Mouse (Mus musculus): ENCODE results near the gene Tcl1. TPM values are rescaled to one million over a fixed set of nuclear protein-coding genes. Genes with fewer than 3 reads are reported as not detected.
"Not testable (repeated sequence)": the region's sequence is repeated elsewhere in the genome, so short reads cannot be mapped to it uniquely, and the experiment has no call there.

The Tcl1 gene
- polyA plus RNA-seq, 1 experiment: not detected

DNA sequence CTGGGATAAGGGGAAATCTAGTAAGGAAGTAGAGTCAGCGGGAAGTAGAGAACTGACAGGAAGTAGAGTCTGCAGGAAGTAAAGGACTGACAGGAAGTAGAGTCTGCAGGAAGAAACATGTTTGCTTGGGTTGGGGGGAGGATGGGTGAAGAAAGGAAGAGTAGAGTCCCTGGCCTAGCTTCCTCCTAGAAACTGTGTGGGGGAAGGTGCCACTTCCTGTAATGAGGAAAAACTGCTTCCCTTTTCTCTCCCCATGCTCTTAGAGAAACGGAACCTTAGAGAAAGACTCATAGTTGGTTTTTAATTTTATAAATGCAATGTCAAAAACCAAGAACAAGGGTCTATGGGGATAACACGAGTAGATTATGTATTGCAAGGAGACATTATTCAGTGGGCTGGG lies 12.5 kb upstream of the Tcl1 start:
- H3K4me3 ChIP-seq (ENCODE audit: insufficient read depth, low read length): no peak overlapping the region
- TF ChIP-seq CTCF (IDR thresholded peaks at IDR 0.05; ENCODE audit: borderline replicate concordance, insufficient read depth, low read length) (no peak), POLR2A (IDR thresholded peaks at IDR 0.05; ENCODE audit: low read depth, low read length) (no peak)
- H3K27ac ChIP-seq (ENCODE audit: insufficient read depth, low read length): no peak overlapping the region
- no peaks in the 10 kb centered on the region for H3K4me1 ChIP-seq (ENCODE audit: control insufficient read depth, insufficient read depth, low read length)

DNA sequence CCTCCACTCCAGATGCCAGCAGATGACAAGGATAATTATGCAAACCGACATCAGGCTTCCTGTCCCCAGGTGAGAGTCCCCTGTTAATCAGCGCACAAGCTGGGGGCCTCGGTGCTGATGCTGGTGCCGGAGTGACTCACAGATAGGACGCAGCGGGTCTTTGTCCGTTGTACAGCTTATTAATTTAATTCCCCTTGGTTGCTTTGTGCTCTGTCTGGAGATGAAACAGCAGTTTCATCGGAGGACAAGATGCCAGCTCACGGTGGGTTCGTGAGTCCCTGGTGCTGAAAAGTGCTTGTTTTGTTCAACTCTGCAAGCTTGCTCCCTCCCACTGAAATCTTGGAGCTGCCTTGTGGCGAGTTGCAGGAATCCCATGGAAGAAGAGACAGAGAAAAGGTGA lies 11.8 kb upstream of the Tcl1 start:
- no peaks in the 10 kb centered on the region for H3K4me1 ChIP-seq (ENCODE audit: control insufficient read depth, insufficient read depth, low read length)
- no peak overlapping the region for H3K4me3 ChIP-seq (ENCODE audit: insufficient read depth, low read length)
- no peak overlapping the region for H3K27ac ChIP-seq (ENCODE audit: insufficient read depth, low read length)
- TF ChIP-seq CTCF (IDR thresholded peaks at IDR 0.05; ENCODE audit: borderline replicate concordance, insufficient read depth, low read length): no peak
- no peak for TF ChIP-seq POLR2A (IDR thresholded peaks at IDR 0.05; ENCODE audit: low read depth, low read length)

DNA sequence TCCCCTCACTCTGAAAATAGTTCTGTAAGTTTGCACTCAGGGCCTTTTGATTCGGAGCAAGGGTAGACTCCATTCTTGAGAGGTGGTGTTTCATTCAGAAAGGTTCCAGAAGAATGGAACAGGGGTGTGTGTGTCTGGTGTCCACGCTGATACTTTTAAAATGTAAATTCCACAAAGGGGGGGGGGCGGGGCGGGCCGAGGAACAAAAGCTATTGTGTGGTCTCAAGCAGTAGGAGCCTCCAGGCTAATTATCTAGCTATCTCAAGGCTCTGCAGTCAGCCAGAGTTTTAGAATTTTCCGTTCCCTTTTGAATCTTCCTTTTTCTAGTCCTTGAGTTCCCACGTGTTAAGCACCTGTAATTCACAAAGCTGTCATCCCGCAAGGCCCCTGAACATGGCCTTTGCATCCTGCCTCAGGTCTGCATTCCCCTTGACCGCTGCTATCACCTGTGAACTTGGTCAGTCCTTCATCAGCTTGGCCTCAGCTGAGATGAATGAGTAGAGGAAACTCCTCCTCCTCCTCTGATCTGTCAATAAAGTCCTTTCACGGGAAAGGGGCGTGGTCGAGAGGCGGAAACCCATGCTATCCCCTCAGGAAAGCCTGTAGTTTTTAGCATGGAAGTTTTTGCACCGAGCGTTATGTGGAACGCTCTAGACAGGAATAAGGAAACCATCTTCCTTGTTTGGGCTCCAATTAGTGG lies 2.2 kb upstream of the Tcl1 start:
- H3K4me3 ChIP-seq (ENCODE audit: insufficient read depth, low read length): no peak overlapping the region
- H3K27ac ChIP-seq (ENCODE audit: insufficient read depth, low read length): no peak overlapping the region
- TF ChIP-seq CTCF (IDR thresholded peaks at IDR 0.05; ENCODE audit: borderline replicate concordance, insufficient read depth, low read length) (no peak), POLR2A (IDR thresholded peaks at IDR 0.05; ENCODE audit: low read depth, low read length) (no peak)
- no peaks in the 10 kb centered on the region for H3K4me1 ChIP-seq (ENCODE audit: control insufficient read depth, insufficient read depth, low read length)

DNA sequence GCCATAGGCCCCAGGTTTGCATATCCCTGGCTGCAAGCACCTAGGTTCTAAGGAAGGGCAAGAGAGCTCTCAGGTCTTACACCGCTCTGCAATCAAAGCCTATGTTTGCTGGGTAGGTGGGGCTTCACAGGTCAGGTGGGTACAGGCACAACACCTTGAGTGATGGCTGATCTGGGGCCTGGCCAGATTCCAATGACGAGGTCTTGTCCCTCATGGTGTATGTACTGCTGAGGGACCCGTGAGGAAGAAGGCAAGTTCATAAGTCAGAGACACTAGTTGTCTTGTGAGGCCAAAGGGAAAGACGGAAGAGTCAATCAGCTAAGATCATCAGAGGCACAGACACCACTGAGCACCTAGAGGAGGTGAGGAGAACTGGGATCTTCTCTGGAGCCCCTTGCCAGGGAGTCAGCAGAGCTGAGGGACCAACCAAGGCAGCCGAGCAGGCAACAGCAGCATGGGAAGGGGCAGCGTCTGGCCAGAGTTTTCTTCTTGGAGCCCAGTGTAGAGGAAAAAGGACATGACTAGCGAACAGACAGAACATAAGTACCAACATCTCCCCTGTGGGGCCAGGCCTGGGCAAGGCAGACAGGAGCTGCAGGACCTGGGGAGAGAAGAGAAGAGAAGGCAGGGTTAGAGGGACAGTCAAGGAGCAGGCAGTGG lies 5.4 kb downstream of the Tcl1 start:
- TF ChIP-seq POLR2A (IDR thresholded peaks at IDR 0.05; ENCODE audit: low read depth, low read length): no peak
- TF ChIP-seq CTCF (IDR thresholded peaks at IDR 0.05; ENCODE audit: borderline replicate concordance, insufficient read depth, low read length): no peak
- Histone ChIP-seq H3K4me1 (ENCODE audit: control insufficient read depth, insufficient read depth, low read length) (no peaks in the 10 kb centered on the region), H3K27ac (ENCODE audit: insufficient read depth, low read length) (no peak overlapping the region), H3K4me3 (ENCODE audit: insufficient read depth, low read length) (no peak overlapping the region)

DNA sequence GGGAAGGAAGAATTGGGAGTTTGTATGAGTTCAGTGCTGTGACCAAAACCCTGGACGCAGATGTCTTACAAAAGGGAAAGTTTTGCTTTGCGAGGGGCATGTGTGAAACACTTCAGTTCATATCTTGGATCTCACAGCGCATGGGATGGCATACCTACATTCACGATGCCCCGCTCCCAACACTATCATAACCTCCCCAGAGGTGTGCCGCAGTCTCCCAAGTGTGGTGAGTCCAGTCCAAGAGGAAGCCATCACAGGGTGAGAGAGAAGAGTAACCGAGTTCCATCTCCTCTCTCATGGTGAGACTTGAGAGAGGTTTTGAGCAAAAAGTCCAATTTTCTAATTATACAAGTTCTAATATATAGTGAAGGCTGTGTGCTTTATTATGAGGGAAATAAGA lies 13.4 kb downstream of the Tcl1 start:
- Histone ChIP-seq H3K4me1 (ENCODE audit: control insufficient read depth, insufficient read depth, low read length) (no peaks in the 10 kb centered on the region), H3K27ac (ENCODE audit: insufficient read depth, low read length) (no peak overlapping the region), H3K4me3 (ENCODE audit: insufficient read depth, low read length) (no peak overlapping the region)
- no peak for TF ChIP-seq POLR2A (IDR thresholded peaks at IDR 0.05; ENCODE audit: low read depth, low read length)
- TF ChIP-seq CTCF (IDR thresholded peaks at IDR 0.05; ENCODE audit: borderline replicate concordance, insufficient read depth, low read length): no peak

DNA sequence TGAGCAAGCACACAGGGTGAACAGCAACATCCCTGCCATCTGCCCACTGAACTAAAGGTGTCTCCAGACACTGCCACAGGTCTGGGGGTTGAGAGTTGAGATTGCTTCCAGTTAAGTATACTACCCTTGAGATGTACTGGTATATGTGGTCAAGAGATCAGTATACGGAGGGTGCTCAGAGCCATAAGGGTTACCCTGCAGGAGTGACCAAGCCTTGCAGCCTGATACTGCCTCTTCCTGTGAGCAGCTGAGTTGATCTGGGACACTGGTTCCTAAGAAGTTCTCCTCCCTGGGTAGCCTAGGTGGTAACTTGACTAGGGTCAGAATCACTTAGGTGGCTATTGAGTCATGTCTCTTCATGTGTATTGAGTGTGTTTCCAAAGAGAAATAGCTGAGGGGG lies 14.2 kb downstream of the Tcl1 start:
- TF ChIP-seq CTCF (IDR thresholded peaks at IDR 0.05; ENCODE audit: borderline replicate concordance, insufficient read depth, low read length) (no peak), POLR2A (IDR thresholded peaks at IDR 0.05; ENCODE audit: low read depth, low read length) (no peak)
- H3K27ac ChIP-seq (ENCODE audit: insufficient read depth, low read length): no peak overlapping the region
- no peaks in the 10 kb centered on the region for H3K4me1 ChIP-seq (ENCODE audit: control insufficient read depth, insufficient read depth, low read length)
- no peak overlapping the region for H3K4me3 ChIP-seq (ENCODE audit: insufficient read depth, low read length)

DNA sequence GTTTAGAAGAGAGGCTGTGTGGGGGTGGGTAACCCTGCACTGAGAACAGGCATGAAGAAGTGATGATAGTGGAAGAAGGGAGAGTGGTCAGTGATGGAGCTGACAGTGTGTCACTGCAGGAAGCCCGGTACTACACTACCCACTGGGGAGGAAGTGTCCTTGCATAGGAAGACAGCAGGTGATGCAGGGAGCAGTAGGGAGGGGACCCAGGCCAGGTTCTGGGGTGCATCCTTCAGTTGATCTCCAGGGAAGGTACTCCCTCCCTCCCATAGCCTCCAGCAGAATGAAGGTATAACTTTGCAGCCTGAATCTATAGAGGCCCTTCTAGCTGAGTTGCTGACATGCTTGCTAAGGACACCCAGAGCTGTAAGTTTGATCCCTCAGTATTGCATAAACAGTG lies 15.5 kb downstream of the Tcl1 start:
- TF ChIP-seq POLR2A (IDR thresholded peaks at IDR 0.05; ENCODE audit: low read depth, low read length): no peak
- no peak for TF ChIP-seq CTCF (IDR thresholded peaks at IDR 0.05; ENCODE audit: borderline replicate concordance, insufficient read depth, low read length)
- H3K27ac ChIP-seq (ENCODE audit: insufficient read depth, low read length): no peak overlapping the region
- no peak overlapping the region for H3K4me3 ChIP-seq (ENCODE audit: insufficient read depth, low read length)
- no peaks in the 10 kb centered on the region for H3K4me1 ChIP-seq (ENCODE audit: control insufficient read depth, insufficient read depth, low read length)

DNA sequence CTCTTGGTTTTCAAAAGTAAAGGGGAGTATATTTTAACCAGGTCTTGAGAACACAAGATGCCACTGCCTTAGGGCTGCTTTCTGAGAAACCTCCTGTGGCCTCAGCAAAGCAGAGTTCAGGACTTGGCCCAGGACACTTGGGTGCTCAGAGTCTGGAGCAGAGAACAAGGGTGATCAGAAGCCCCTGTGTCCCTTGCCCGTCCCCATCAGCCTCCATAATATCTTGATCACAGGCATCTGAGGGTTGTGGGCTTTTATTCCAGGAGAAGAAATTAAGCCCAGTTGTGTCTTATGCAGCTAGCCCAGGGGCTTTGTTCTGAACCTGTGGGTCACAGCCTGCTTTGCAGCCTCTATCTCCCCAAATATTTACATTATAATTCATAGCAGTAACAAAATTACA lies 20.9 kb downstream of the Tcl1 start, which contains the start of gene Tcl1b4:
Gene Tcl1b4 (plus strand): TSS at position 301 of the 400 bp plus-strand sequence.
- H3K4me1 ChIP-seq (ENCODE audit: control insufficient read depth, insufficient read depth, low read length); H3K4me3 ChIP-seq (ENCODE audit: insufficient read depth, low read length); H3K27ac ChIP-seq (ENCODE audit: insufficient read depth, low read length): not testable (repeated sequence)

DNA sequence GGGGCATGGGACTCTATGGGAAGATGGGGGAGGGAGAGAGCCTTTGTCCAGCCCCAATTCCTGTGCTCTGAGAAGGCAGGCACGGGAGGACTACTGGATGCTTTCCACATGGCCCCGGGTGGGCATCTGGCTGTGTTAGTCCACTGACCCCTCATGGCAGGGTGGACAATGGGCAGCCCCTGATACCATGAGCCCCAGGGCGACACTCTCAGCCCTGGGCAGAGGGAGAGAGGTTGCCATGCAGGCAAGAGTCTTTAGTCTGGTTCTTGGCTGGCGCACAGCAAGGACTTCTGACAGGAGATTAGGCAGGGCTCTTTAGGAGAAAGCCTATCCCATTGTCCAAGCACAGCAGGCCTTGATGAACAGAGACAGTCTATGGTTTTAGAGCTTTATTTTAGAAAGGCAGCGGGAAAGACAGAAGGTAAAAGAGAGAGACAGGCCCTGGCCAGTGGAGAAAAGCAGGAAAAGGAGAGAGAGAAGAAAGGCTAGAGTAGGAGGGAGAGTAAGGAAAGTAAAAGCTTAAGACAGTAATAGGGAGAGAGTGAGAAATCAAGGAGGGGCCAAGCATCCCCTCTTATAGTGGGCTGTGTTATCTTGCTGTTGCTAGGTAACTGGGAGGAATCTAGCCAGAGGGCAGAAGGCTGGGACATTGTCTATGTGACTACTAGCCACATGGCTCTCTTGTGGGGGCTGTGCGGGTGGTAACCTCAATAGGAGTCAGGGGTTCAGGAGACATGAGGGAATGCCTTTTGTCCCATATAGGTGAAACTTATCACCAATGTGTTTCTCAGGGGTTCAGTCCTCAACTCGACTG lies 22.7 kb downstream of the Tcl1 start:
- not testable (repeated sequence) for H3K4me3 ChIP-seq (ENCODE audit: insufficient read depth, low read length); H3K27ac ChIP-seq (ENCODE audit: insufficient read depth, low read length); H3K4me1 ChIP-seq (ENCODE audit: control insufficient read depth, insufficient read depth, low read length)

DNA sequence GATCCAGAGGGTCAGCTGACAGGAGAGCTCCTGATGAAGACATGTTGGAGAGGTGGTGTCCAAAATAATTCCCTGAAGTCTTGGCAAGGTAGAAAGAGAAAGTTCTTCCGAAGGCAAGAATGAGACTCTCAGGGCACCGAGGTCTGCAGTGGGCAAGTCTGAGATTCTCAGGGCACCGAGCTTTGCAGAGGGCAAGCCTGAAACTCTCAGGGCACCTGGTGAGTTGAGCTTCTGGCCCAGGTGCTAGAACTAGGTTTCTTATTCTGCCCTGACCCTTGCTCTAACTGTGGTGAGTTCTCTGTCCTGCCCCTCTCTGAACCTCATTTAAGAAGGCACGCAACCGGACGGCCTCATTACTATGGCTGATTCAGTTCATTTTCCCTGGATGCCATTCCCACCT lies 31.9 kb downstream of the Tcl1 start, which contains the start of gene Tcl1b3:
Gene Tcl1b3 (plus strand): TSS at position 301 of the 400 bp plus-strand sequence.
- not testable (repeated sequence) for H3K4me1 ChIP-seq (ENCODE audit: control insufficient read depth, insufficient read depth, low read length); H3K4me3 ChIP-seq (ENCODE audit: insufficient read depth, low read length); H3K27ac ChIP-seq (ENCODE audit: insufficient read depth, low read length)

DNA sequence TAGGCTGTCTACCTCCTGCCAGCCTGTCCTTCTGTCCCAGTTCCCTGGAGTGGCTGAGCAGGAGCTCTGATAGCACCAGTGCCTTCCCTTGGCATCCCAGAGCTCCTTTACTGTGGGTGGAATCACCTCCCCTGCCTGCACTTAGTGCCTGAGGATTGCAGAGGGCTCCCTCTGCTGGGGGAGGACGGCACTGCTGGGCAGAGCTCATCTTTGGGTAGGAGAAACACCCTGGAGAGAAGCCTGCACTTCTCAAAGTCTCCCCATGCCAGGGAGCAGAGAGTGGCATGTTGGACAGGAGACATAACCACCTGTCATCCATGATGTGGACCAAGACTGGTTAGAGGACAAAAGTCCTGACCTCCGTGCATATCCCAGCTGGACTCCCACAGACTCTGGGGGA lies 33.6 kb downstream of the Tcl1 start:
- H3K27ac ChIP-seq (ENCODE audit: insufficient read depth, low read length); H3K4me1 ChIP-seq (ENCODE audit: control insufficient read depth, insufficient read depth, low read length); H3K4me3 ChIP-seq (ENCODE audit: insufficient read depth, low read length): not testable (repeated sequence)

DNA sequence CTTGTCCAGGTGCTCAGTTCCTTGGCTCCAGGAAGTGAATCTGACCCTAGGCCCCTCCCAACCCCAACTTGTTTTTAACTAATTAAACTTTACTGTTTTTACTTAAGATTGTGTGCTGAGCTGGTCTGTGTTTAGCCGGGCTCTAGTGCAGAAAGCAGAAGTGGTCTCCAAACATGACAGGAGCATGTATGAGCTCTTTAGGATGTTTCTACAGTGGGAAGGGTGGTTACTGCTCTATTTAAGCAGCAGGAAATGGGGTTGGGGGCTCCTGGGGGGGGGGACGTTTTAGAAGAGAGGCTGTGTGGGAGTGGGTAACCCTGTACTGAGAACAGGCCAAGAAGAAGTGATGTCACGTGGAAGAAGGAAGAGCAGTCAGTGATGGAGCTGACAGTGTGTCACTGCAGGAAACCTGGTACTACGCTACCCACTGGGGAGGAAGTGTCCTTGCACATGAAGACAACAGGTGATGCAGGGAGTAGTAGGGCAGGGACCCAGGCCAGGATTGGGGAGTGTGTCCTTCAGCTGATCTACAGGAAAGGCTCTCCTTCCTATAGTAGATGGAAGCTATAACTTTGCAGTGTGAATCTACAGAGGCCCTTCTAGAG lies 41.5 kb downstream of the Tcl1 start:
- not testable (repeated sequence) for H3K27ac ChIP-seq (ENCODE audit: insufficient read depth, low read length); H3K4me1 ChIP-seq (ENCODE audit: control insufficient read depth, insufficient read depth, low read length); H3K4me3 ChIP-seq (ENCODE audit: insufficient read depth, low read length)

DNA sequence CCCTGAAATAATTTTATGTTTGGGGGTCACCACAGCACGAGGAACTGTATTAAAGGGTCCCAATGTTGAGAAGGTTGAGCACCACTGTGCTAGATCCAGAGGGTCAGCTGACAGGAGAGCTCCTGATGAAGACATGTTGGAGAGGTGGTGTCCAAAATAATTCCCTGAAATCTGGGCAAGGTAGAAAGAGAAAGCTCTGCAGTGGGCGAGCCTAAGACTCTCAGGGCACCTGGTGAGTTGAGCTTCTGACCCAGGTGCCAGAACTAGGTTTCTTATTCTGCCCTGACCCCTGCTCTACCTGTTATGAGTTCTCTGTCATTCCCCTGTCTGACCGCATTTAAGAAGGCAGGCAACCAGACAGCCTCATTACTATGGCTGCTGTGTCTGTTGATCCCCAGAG lies 46.5 kb downstream of the Tcl1 start, which contains the start of gene Tcl1b5:
Gene Tcl1b5 (plus strand): TSS at position 301 of the 400 bp plus-strand sequence.
- not testable (repeated sequence) for H3K4me1 ChIP-seq (ENCODE audit: control insufficient read depth, insufficient read depth, low read length)

DNA sequence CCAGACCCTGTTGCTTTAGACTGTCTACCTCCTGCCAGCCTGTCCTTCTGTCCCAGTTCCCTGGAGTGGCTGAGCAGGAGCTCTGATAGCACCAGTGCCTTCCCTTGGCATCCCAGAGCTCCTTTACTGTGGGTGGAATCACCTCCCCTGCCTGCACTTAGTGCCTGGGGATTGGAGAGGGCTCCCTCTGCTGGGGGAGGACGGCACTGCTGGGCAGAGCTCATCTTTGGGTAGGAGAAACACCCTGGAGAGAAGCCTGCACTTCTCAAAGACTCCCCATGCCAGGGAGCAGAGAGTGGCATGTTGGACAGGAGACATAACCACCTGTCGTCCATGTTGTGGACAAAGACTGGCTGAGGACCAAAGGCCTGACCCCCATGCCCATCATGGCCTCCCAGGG lies 48.3 kb downstream of the Tcl1 start:
- H3K4me3 ChIP-seq (ENCODE audit: insufficient read depth, low read length); H3K4me1 ChIP-seq (ENCODE audit: control insufficient read depth, insufficient read depth, low read length): not testable (repeated sequence)

More for the DNA sequence above, 46.5 kb downstream of the Tcl1 start, which contains the start of gene Tcl1b5:
- H3K4me3 ChIP-seq (ENCODE audit: insufficient read depth, low read length); H3K27ac ChIP-seq (ENCODE audit: insufficient read depth, low read length): not testable (repeated sequence)

More for the DNA sequence above, 48.3 kb downstream of the Tcl1 start:
- H3K27ac ChIP-seq (ENCODE audit: insufficient read depth, low read length): not testable (repeated sequence)
